Mouse (Mus musculus) CD4-positive, CD25-positive, alpha-beta regulatory T cell (primary cell): Measurements from ENCODE around the gene Folr1. TPM values are rescaled to one million over a fixed set of nuclear protein-coding genes. Genes with fewer than 3 reads are reported as not detected.

Experiments
- polyA plus RNA-seq: library from polyadenylated mRNA; unstranded; fragments of 100-300 nt; shearing (Covaris generic); gene quantifications from one replicate; pipeline ENCODE4 v1.2.1, GENCODE M21; 2017

Gene Folr1
- polyA plus RNA-seq, result not detected

DNA sequence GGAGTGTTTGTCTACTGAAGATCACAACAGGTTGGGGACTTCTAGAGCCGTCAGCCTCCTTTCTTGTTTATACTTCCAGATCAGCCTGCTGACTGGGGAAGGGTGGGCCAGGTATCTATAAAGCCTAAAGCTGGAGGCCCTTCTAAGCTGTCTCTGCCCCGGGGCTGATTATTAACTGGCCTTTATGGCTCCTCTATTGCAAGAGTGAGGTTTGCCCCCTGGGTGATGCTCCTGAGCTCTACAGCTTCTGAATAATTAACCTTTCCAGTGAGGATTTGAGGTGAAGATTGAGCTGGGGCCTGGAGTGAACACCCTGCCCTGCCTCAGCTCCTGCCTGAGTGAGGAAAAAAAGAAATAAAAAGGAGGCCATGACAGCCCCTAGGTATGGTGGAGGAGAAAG, at the start of gene Folr1:
TSS of gene Folr1 (minus strand) at position 160 of the 400 bp plus-strand sequence.

GRCm38 (mm10) chr7:101906287-101906681, 35.7 kb upstream of the Folr1 start, which contains the start of gene Tomt:
TSS of gene Tomt (minus strand) at chr7:101906359.

GRCm38 (mm10) chr7:101905561-101906286, 35.1 kb upstream of the Folr1 start, which contains the start of gene Lamtor1:
TSS of gene Lamtor1 (plus strand) at chr7:101905904.

DNA sequence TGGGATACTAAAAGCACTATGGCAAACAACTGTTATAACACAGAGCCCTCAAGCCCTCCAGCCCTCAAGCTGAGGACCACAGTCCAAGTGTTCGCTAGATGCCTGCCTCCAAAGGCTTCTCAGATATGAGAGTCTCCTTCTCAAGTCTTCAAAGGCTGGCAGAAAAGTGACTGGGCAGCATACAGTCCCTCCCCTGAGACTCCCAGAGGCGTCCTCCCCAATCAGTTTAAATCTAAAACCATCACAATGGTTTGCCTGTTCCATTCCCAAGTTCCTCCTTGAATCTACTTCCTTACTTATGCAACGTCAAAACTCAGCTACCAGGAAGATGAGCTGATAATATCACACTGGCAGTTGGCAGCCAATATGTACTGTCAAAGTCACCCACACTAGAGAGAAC, 7.2 kb downstream of the Folr1 start, which contains the start of gene Anapc15:
TSS of gene Anapc15 (plus strand) at position 301 of the 400 bp plus-strand sequence.

GRCm38 (mm10) chr7:101857094-101857493, 13.5 kb downstream of the Folr1 start, which contains the start of gene Folr2:
TSS of gene Folr2 (minus strand) at chr7:101857194.

GRCm38 (mm10) chr7:101837606-101838471, 32.7 kb downstream of the Folr1 start, which contains the start of gene Inppl1:
TSS of gene Inppl1 (minus strand) at chr7:101838229.

DNA sequence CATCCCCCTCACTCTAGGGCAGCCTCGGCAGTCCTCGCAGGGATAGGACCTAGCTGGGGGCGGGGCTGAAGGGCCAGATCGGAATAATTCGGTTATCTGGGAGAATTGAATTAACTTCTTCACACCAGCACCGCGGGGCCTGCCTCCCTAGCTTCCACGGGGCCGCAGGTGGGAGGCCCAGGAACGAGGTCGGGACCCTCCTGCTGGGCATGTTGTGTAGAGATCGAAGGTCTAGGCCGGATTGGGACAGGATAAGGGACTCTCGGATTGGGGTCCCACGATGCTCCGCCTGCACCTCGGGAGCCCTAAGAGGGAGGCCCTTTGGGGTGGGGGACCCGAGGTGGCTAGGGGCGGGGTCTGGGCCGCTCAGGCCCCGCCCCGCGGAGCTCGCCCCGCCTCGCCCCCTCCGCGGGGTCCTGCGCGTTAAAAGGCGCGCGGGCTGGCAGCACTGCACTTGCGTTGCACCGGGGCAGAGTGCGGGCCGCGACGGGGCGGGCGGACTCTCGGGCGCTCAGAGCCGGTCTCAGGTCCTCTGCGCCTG, 52.7 kb downstream of the Folr1 start, which contains the start of gene Phox2a:
TSS of gene Phox2a (plus strand) at position 453 of the 541 bp plus-strand sequence.

Other genes with a start within 250 kb of the Folr1 start
- 23.0 TPM for gene Clpb, start 207.2 kb downstream of the Folr1 start, polyA plus RNA-seq
- gene Phox2a, start 52.5 kb downstream of the Folr1 start, polyA plus RNA-seq, result not detected
- gene Inppl1, start 32.6 kb downstream of the Folr1 start, polyA plus RNA-seq, result 7.6 TPM
- gene Folr2, start 13.6 kb downstream of the Folr1 start, polyA plus RNA-seq, result 0.45 TPM
- 45.9 TPM for gene Anapc15, start 7.1 kb downstream of the Folr1 start, polyA plus RNA-seq
- gene Lamtor1, start 35.1 kb upstream of the Folr1 start, polyA plus RNA-seq, result 138 TPM
- 0.77 TPM for gene Tomt, start 35.6 kb upstream of the Folr1 start, polyA plus RNA-seq
- gene Lrrc51, start 63.1 kb upstream of the Folr1 start, polyA plus RNA-seq, result 3.8 TPM
- 153 TPM for gene Numa1, start 63.3 kb upstream of the Folr1 start, polyA plus RNA-seq
- gene Il18bp, start 147.9 kb upstream of the Folr1 start, polyA plus RNA-seq, result 6.2 TPM
- 21.9 TPM for gene Rnf121, start 194.7 kb upstream of the Folr1 start, polyA plus RNA-seq
- gene Xndc1, start 194.7 kb upstream of the Folr1 start, polyA plus RNA-seq, result 29.7 TPM
- gene Xntrpc, start 194.9 kb upstream of the Folr1 start, polyA plus RNA-seq, result 0.99 TPM
- gene Trpc2, start 212.3 kb upstream of the Folr1 start, polyA plus RNA-seq, result not detected
- gene Art1, start 231.0 kb upstream of the Folr1 start, polyA plus RNA-seq, result 0.12 TPM
- 0.92 TPM for gene Art5, start 238.7 kb upstream of the Folr1 start, polyA plus RNA-seq
- not detected for gene Chrna10, start 246.0 kb upstream of the Folr1 start, polyA plus RNA-seq